ENCODE assay signal across 8 mouse cellular contexts in genomic region chr4:53440816-53441571, GRCm38 (mm10). TPM values are rescaled to one million over a fixed set of nuclear protein-coding genes. Genes with fewer than 3 reads are reported as not detected.
DNase-seq lines count a peak whose midpoint lies in the region; ATAC-seq and TF ChIP-seq lines count a peak whose summit lies in the region.

No protein-coding gene starts in this region.

- ATAC-seq in heart, embryonic 15.5 days (replicated peaks; ENCODE audit: insufficient number of reproducible peaks, insufficient read depth, low FRiP score, low read depth), result 0 out of 2 replicates have a peak, but pooled peaks have one; percentile 7
- ATAC-seq in liver, postnatal 0 days, result peak; percentile 7; the same call in 1 of the 2 replicates
- ATAC-seq in neural tube, embryonic 13.5 days (ENCODE audit: low read depth), result peak; percentile 50; the same call in 1 of the 2 replicates

- TF ChIP-seq CTCF in embryonic fibroblast, embryonic 13.5 days (IDR thresholded peaks at IDR 0.05; ENCODE audit: borderline replicate concordance, insufficient read depth, low read length), result no peak
- no peak for TF ChIP-seq CTCF in liver, postnatal 0 days (IDR thresholded peaks at IDR 0.05; ENCODE audit: low read depth)

- no peaks in the 10 kb centered on the region for H3K9me3 ChIP-seq in heart, embryonic 15.5 days (replicated peaks)
- no peaks in the 10 kb centered on the region for H3K9me3 ChIP-seq in liver, postnatal 0 days (ENCODE audit: low read length)
- H3K9me3 ChIP-seq in neural tube, embryonic 13.5 days, result no peaks in the 10 kb centered on the region

- 1% methylated on average over 44 of the region's 45 CpGs for WGBS in heart, embryonic 15.5 days
- 3% methylated on average over 37 of the region's 45 CpGs for WGBS in liver, postnatal 0 days (ENCODE audit: insufficient replicate concordance)
- WGBS in neural tube, embryonic 13.5 days, result 1% methylated on average over 43 of the region's 45 CpGs

- TF ChIP-seq POLR2A in embryonic fibroblast, embryonic 13.5 days (IDR thresholded peaks at IDR 0.05; ENCODE audit: low read depth, low read length), result no peak

- H3K9ac ChIP-seq in heart, embryonic 15.5 days, result peak overlapping the region; percentile 89
- H3K9ac ChIP-seq in liver, postnatal 0 days (replicated peaks), result peak overlapping the region; percentile 82
- peak overlapping the region; percentile 86 for H3K9ac ChIP-seq in neural tube, embryonic 13.5 days

- peaks cover 11% of the 10 kb centered on the region for H3K4me1 ChIP-seq in embryonic fibroblast, embryonic 13.5 days (ENCODE audit: control insufficient read depth, insufficient read depth, low read length)
- H3K4me1 ChIP-seq in heart, embryonic 15.5 days (replicated peaks), result peaks cover 23% of the 10 kb centered on the region
- H3K4me1 ChIP-seq in liver, postnatal 0 days (ENCODE audit: insufficient read depth), result peaks cover 22% of the 10 kb centered on the region
- peaks cover 55% of the 10 kb centered on the region for H3K4me1 ChIP-seq in neural tube, embryonic 13.5 days (replicated peaks)

- TF ChIP-seq EP300 in liver, postnatal 0 days (IDR thresholded peaks at IDR 0.05; ENCODE audit: low read depth), result no peak

- no peaks in the 10 kb centered on the region for H3K27me3 ChIP-seq in heart, embryonic 15.5 days
- H3K27me3 ChIP-seq in liver, postnatal 0 days (ENCODE audit: insufficient read depth, low read length), result peaks cover 13% of the 10 kb centered on the region; the same call in 1 of the 2 replicates
- no peaks in the 10 kb centered on the region for H3K27me3 ChIP-seq in neural tube, embryonic 13.5 days

- no peak overlapping the region for H3K27ac ChIP-seq in embryonic fibroblast, embryonic 13.5 days (ENCODE audit: insufficient read depth, low read length)
- peak overlapping the region; percentile 90 for H3K27ac ChIP-seq in heart, embryonic 15.5 days
- peak overlapping the region; percentile 85 for H3K27ac ChIP-seq in liver, postnatal 0 days (ENCODE audit: low read depth)
- peak overlapping the region; percentile 88 for H3K27ac ChIP-seq in neural tube, embryonic 13.5 days (replicated peaks)

- H3K4me3 ChIP-seq in embryonic fibroblast, embryonic 13.5 days (ENCODE audit: insufficient read depth, low read length), result peak overlapping the region; percentile 60
- peak overlapping the region; percentile 98 for H3K4me3 ChIP-seq in heart, embryonic 15.5 days
- H3K4me3 ChIP-seq in liver, postnatal 0 days (ENCODE audit: low read depth, low read length), result peak overlapping the region; percentile 86
- H3K4me3 ChIP-seq in neural tube, embryonic 13.5 days, result peak overlapping the region; percentile 92

- peak; percentile 64 for DNase-seq in CD4-positive, CD25-positive, alpha-beta regulatory T cell, adult 2 months (ENCODE audit: low read depth, low spot score)
- peak; percentile 49 for DNase-seq in adrenal gland, postnatal 25 days
- DNase-seq in kidney, postnatal 14 days, result peak; percentile 44
- DNase-seq in liver, postnatal 0 days, result peak; percentile 51
- peak; percentile 10 to 18 for DNase-seq in thymus, postnatal 10 days (ENCODE audit: low spot score in 2 of 2)

- peak overlapping the region; percentile 98 for H3K4me2 ChIP-seq in heart, embryonic 15.5 days
- peak overlapping the region; percentile 93 for H3K4me2 ChIP-seq in liver, postnatal 0 days (ENCODE audit: low read depth, low read length)
- H3K4me2 ChIP-seq in neural tube, embryonic 13.5 days, result peak overlapping the region; percentile 97

- H3K36me3 ChIP-seq in heart, embryonic 15.5 days, result no peaks in the 10 kb centered on the region
- H3K36me3 ChIP-seq in liver, postnatal 0 days (replicated peaks; ENCODE audit: insufficient read depth, low read length), result no peaks in the 10 kb centered on the region
- H3K36me3 ChIP-seq in neural tube, embryonic 13.5 days, result no peaks in the 10 kb centered on the region

RNA-seq across cellular contexts. Expression of gene Slc44a1, which starts 0.8 kb away (rescaled TPM):
- total RNA-seq in adrenal gland, postnatal 25 days (2021), result 94.9 and 113 TPM in 2 replicates
- polyA plus RNA-seq in embryonic fibroblast, embryonic 13.5 days (2011; ENCODE audit: insufficient read length, low read depth, missing spikeins), result 39.1 and 59.0 TPM in 2 replicates
- polyA plus RNA-seq in heart, embryonic 15.5 days (2015; fragmentation: Nextera tagmentation; extraction: Ambion mirVana), result 15.9 and 23.8 TPM in 2 replicates
- 10.7 and 11.6 TPM in 2 replicates for polyA plus RNA-seq in liver, postnatal 0 days (2015; fragmentation: Nextera tagmentation; extraction: Ambion mirVana)
- polyA plus RNA-seq in neural tube, embryonic 13.5 days (2015; fragmentation: Nextera tagmentation; extraction: Ambion mirVana), result 11.9 and 13.3 TPM in 2 replicates

Comparison
In these comparisons a context has a peak if more than half of its experiments do, and no peak if none do; other contexts are left out.
1. DNase-seq: peak in every context shown above with its lines; median percentile 64 in CD4-positive, CD25-positive, alpha-beta regulatory T cell, adult 2 months; 51 in liver, postnatal 0 days; 49 in adrenal gland, postnatal 25 days; 44 in kidney, postnatal 14 days; 14 in thymus, postnatal 10 days.